Mouse (Mus musculus): Measurements from ENCODE around the gene BC004004.
"Not testable (repeated sequence)": the region's sequence is repeated elsewhere in the genome, so short reads cannot be mapped to it uniquely, and the experiment has no call there.

BC004004 gene

GRCm38 (mm10) chr17:29326531-29327529 is 58.2 kb downstream of the BC004004 start:
- no peak for DNase-seq

GRCm38 (mm10) chr17:29327691-29328090 is 59.1 kb downstream of the BC004004 start:
- no peak for DNase-seq

GRCm38 (mm10) chr17:29330221-29330620 is 61.6 kb downstream of the BC004004 start:
- DNase-seq = no peak

- no peak for DNase-seq
These were observed 62.3 kb downstream of the BC004004 start for GRCm38 (mm10) chr17:29330671-29331410.

- DNase-seq = peak; percentile 81
These were observed 63.6 kb downstream of the BC004004 start for GRCm38 (mm10) chr17:29332186-29332685.

GRCm38 (mm10) chr17:29336266-29336990 is 67.8 kb downstream of the BC004004 start:
- DNase-seq = no peak

- DNase-seq = peak; percentile 73
These were observed 69.6 kb downstream of the BC004004 start for GRCm38 (mm10) chr17:29337979-29338823.

GRCm38 (mm10) chr17:29339170-29339768 is 70.7 kb downstream of the BC004004 start:
- DNase-seq = peak; percentile 29

- no peak for DNase-seq
These were observed 72.0 kb downstream of the BC004004 start for GRCm38 (mm10) chr17:29340406-29341261.

GRCm38 (mm10) chr17:29341591-29342003 is 73.0 kb downstream of the BC004004 start:
- peak; percentile 69 for DNase-seq

GRCm38 (mm10) chr17:29342010-29342910 is 73.7 kb downstream of the BC004004 start:
- DNase-seq = no peak

GRCm38 (mm10) chr17:29343241-29343640 is 74.7 kb downstream of the BC004004 start:
- DNase-seq = no peak

- DNase-seq = no peak
These were observed 76.7 kb downstream of the BC004004 start for GRCm38 (mm10) chr17:29345272-29345671.

- DNase-seq = peak; percentile 39
These were observed 78.0 kb downstream of the BC004004 start for GRCm38 (mm10) chr17:29346496-29347125.

- DNase-seq = peak; percentile 69
These were observed 78.6 kb downstream of the BC004004 start for GRCm38 (mm10) chr17:29347126-29347644.

GRCm38 (mm10) chr17:29347645-29348256 is 79.2 kb downstream of the BC004004 start, which contains the start of gene Mtch1:
Mtch1 (minus strand) TSS chr17:29347934.
- peak; percentile 100 for DNase-seq

- DNase-seq = no peak
These were observed 80.4 kb downstream of the BC004004 start for GRCm38 (mm10) chr17:29348996-29349395.

- DNase-seq = not testable (repeated sequence)
These were observed 82.5 kb downstream of the BC004004 start for GRCm38 (mm10) chr17:29351056-29351455.
